ENCODE assay signal across 9 mouse cellular contexts in the genomic region with DNA sequence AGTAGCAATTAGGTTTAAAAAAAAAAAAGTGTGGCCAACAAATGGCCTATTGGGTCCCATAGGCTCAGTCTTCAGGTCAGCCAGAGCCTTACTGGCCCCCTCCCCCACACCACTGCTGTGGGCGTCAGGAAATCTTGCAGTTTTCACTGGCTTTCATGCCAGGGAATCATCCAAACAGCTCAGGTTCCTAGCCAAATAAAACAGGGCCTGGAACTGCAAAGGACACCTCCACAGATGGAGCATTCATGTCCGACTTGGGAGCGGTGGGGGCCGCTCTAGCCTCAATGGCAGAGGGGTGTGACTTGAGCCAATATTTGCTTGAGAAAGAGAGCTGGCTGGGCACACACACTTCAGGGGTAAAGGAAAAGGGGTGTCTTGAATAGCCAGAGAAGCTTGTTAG. TPM values are rescaled to one million over a fixed set of nuclear protein-coding genes. Genes with fewer than 3 reads are reported as not detected.
A peak's percentile ranks its signal among the peaks of the same experiment; 100 is the strongest.
DNase-seq lines count a peak whose midpoint lies in the region; ATAC-seq and TF ChIP-seq lines count a peak whose summit lies in the region.
"Had no signal": no experiment of that assay in that cellular context is flagged by ENCODE, and none has a peak within 500 bp of the region (broad histone marks: within the 10 kb centered on the region; RNA-seq: fewer than 3 reads in every experiment).

No protein-coding gene starts in this region.

- no peaks in the 10 kb centered on the region for H3K9me3 ChIP-seq in heart, embryonic 10.5 days
- no peaks in the 10 kb centered on the region for H3K9me3 ChIP-seq in forebrain, postnatal 0 days (ENCODE audit: low read length)
- H3K9me3 ChIP-seq: midbrain, embryonic 12.5 days had no signal

- no peak for TF ChIP-seq CTCF in heart, adult 2 months (IDR thresholded peaks at IDR 0.05)
- TF ChIP-seq CTCF in bone marrow, adult 2 months (IDR thresholded peaks at IDR 0.05; ENCODE audit: control insufficient read depth, insufficient read depth, low read length) = no peak
- no peak for TF ChIP-seq CTCF in forebrain, postnatal 0 days (IDR thresholded peaks at IDR 0.05; ENCODE audit: low read depth)
- no peak for TF ChIP-seq CTCF in lung, adult 2 months (IDR thresholded peaks at IDR 0.05; ENCODE audit: insufficient read depth, low read length)
- no peak for TF ChIP-seq CTCF in left cerebral cortex, adult 2 months (IDR thresholded peaks at IDR 0.05)

- peaks cover 10% of the 10 kb centered on the region; the same call in 1 of the 2 replicates for H3K27me3 ChIP-seq in heart, embryonic 10.5 days (ENCODE audit: insufficient read depth, poor library complexity, severe bottlenecking)
- H3K27me3 ChIP-seq in heart, adult 2 months (ENCODE audit: control insufficient read depth, insufficient read depth, low read length) = no peaks in the 10 kb centered on the region
- no peaks in the 10 kb centered on the region for H3K27me3 ChIP-seq in forebrain, postnatal 0 days (ENCODE audit: insufficient read depth, low read length)
- H3K27me3 ChIP-seq: midbrain, embryonic 12.5 days had no signal

- peaks cover 9% of the 10 kb centered on the region; the same call in 1 of the 2 replicates for H3K4me1 ChIP-seq in heart, embryonic 10.5 days
- H3K4me1 ChIP-seq in heart, adult 2 months (ENCODE audit: control insufficient read depth, insufficient read depth, low read length) = peaks cover 12% of the 10 kb centered on the region
- H3K4me1 ChIP-seq in bone marrow, adult 2 months (ENCODE audit: control insufficient read depth, insufficient read depth, low read length) = peaks cover 9% of the 10 kb centered on the region
- H3K4me1 ChIP-seq in forebrain, postnatal 0 days (ENCODE audit: insufficient read depth) = no peaks in the 10 kb centered on the region
- peaks cover 28% of the 10 kb centered on the region for H3K4me1 ChIP-seq in lung, adult 2 months (ENCODE audit: control insufficient read depth, insufficient read depth, low read length)

- TF ChIP-seq EP300 in heart, adult 2 months (IDR thresholded peaks at IDR 0.05; ENCODE audit: insufficient read depth, low read depth, low read length) = no peak

- H3K27ac ChIP-seq in heart, embryonic 10.5 days = peak overlapping the region; percentile 49
- no peak overlapping the region for H3K27ac ChIP-seq in heart, adult 2 months
- H3K27ac ChIP-seq in bone marrow, adult 2 months (ENCODE audit: control insufficient read depth, insufficient read depth, low read depth, low read length, poor library complexity) = peak overlapping the region; percentile 75
- H3K27ac ChIP-seq in forebrain, postnatal 0 days (ENCODE audit: low read depth, low read length) = peak overlapping the region; percentile 51
- H3K27ac ChIP-seq in left cerebral cortex, adult 2 months = no peak overlapping the region
- H3K27ac ChIP-seq: midbrain, embryonic 12.5 days had no signal

- 68% methylated on average over 4 of the region's 4 CpGs for WGBS in heart, embryonic 10.5 days
- 79% methylated on average over 4 of the region's 4 CpGs for WGBS in heart, adult 2 months
- WGBS in bone marrow, adult 2 months = 81% methylated on average over 4 of the region's 4 CpGs
- WGBS in forebrain, postnatal 0 days = 28% methylated on average over 4 of the region's 4 CpGs
- 58% methylated on average over 4 of the region's 4 CpGs for WGBS in lung, adult 2 months

- no peak overlapping the region for H3K4me3 ChIP-seq in heart, embryonic 10.5 days
- H3K4me3 ChIP-seq in heart, adult 2 months = no peak overlapping the region
- H3K4me3 ChIP-seq in bone marrow, adult 2 months (replicated peaks; ENCODE audit: control insufficient read depth, low read depth, low read length) = no peak overlapping the region
- no peak overlapping the region for H3K4me3 ChIP-seq in forebrain, postnatal 0 days (ENCODE audit: low read depth, low read length)
- no peak overlapping the region for H3K4me3 ChIP-seq in lung, adult 2 months (replicated peaks; ENCODE audit: extremely low read depth, low read depth, low read length)
- H3K4me3 ChIP-seq in left cerebral cortex, adult 2 months = no peak overlapping the region
- H3K4me3 ChIP-seq: midbrain, embryonic 12.5 days had no signal

- no peaks in the 10 kb centered on the region for H3K36me3 ChIP-seq in heart, embryonic 10.5 days
- no peaks in the 10 kb centered on the region for H3K36me3 ChIP-seq in heart, adult 2 months (ENCODE audit: control insufficient read depth, insufficient read depth, low read length)
- no peaks in the 10 kb centered on the region for H3K36me3 ChIP-seq in forebrain, postnatal 0 days (ENCODE audit: insufficient read depth)
- H3K36me3 ChIP-seq: midbrain, embryonic 12.5 days had no signal

- intact Hi-C loops in heart, adult 2 months (cut with DNase I) = loop anchor here (2.0 kb wide), 1 partner anchor 20 kb away; no protein-coding TSS in a partner anchor
- intact Hi-C loops in left cerebral cortex, adult 2 months (cut with DNase I) = no loop called here

- H3K9ac ChIP-seq in heart, adult 2 months (ENCODE audit: low read depth, low read length) = no peak overlapping the region
- no peak overlapping the region for H3K9ac ChIP-seq in forebrain, postnatal 0 days
- H3K9ac ChIP-seq: midbrain, embryonic 12.5 days had no signal

- H3K79me2 ChIP-seq in heart, adult 2 months (replicated peaks; ENCODE audit: control insufficient read depth, insufficient read depth, low read length) = no peaks in the 10 kb centered on the region

- TF ChIP-seq POLR2A in heart, adult 2 months (IDR thresholded peaks at IDR 0.05; ENCODE audit: insufficient read depth, low read depth, low read length) = no peak
- no peak for TF ChIP-seq POLR2A in bone marrow, adult 2 months (IDR thresholded peaks at IDR 0.05; ENCODE audit: borderline replicate concordance, control insufficient read depth, low read depth, low read length)
- no peak for TF ChIP-seq POLR2A in lung, adult 2 months (IDR thresholded peaks at IDR 0.05; ENCODE audit: borderline replicate concordance, extremely low read depth, low read depth, low read length)

- no peak for DNase-seq in heart, embryonic 10.5 days (ENCODE audit: low spot score)
- DNase-seq in heart, adult 2 months = no peak
- peak; percentile 47 for DNase-seq in forebrain, postnatal 0 days
- peak; percentile 54 for DNase-seq in lung, adult 2 months
- DNase-seq in adrenal gland, postnatal 36 days = no peak
- no peak for DNase-seq in left cerebral cortex, adult 2 months (ENCODE audit: extremely low spot score in 1 of 2, low spot score in 2 of 2)
- DNase-seq in testis, postnatal 14 days (ENCODE audit: low spot score) = no peak

- H3K4me2 ChIP-seq in forebrain, postnatal 0 days (ENCODE audit: low read depth) = no peak overlapping the region
- H3K4me2 ChIP-seq: midbrain, embryonic 12.5 days had no signal

- peak; percentile 81 for ATAC-seq in forebrain, postnatal 0 days

RNA-seq across cellular contexts. Expression of a gene that starts 20.5 kb away (rescaled TPM):
- 31.9 and 39.6 TPM in 2 replicates for polyA plus RNA-seq in heart, embryonic 10.5 days (2016; fragmentation: Nextera tagmentation; extraction: Ambion mirVana)
- total RNA-seq in heart, adult 2 months (2021) = 10 to 100 TPM in 1 of 2 experiments, 1 to 10 TPM in 1; 7.5 to 13.1 TPM
- 11.1 and 17.1 TPM in 2 replicates for polyA plus RNA-seq in heart, adult 2 months (2012; rRNA removed)
- 92.1 and 108 TPM in 2 replicates for polyA plus RNA-seq in bone marrow, adult 2 months (2011; ENCODE audit: insufficient read depth, insufficient read length, low replicate concordance, missing spikeins)
- total RNA-seq in forebrain, postnatal 0 days (2014; rRNA removed) = 136 and 144 TPM in 2 replicates
- 76.5 and 87.2 TPM in 2 replicates for polyA plus RNA-seq in forebrain, postnatal 0 days (2015; fragmentation: Nextera tagmentation; extraction: Ambion mirVana)
- 408 and 425 TPM in 2 replicates for polyA plus RNA-seq in lung, adult 2 months (2012; rRNA removed)
- 10 to 100 TPM; 15.5 to 15.9 TPM for total RNA-seq in adrenal gland, postnatal 36 days (2021)
- total RNA-seq in left cerebral cortex, adult 2 months (2021) = 10 to 100 TPM; 40.8 to 47.2 TPM

Comparison
In these comparisons a context has a peak if more than half of its experiments do, and no peak if none do; other contexts are left out.
1. H3K27ac ChIP-seq: peak in heart, embryonic 10.5 days (single experiment), bone marrow, adult 2 months (single experiment) and forebrain, postnatal 0 days (single experiment); none in heart, adult 2 months (single experiment) and left cerebral cortex, adult 2 months (single experiment).
2. DNase-seq: peak in forebrain, postnatal 0 days (single experiment) and lung, adult 2 months (single experiment); none in heart, embryonic 10.5 days (single experiment), heart, adult 2 months (0 of 2), adrenal gland, postnatal 36 days (0 of 2), left cerebral cortex, adult 2 months (0 of 2) and testis, postnatal 14 days (single experiment).